Mouse (Mus musculus): Measurements from ENCODE around the gene Baz2b. TPM values are rescaled to one million over a fixed set of nuclear protein-coding genes. Genes with fewer than 3 reads are reported as not detected.

Baz2b gene
- polyA plus RNA-seq, 1 experiment from 2014 or later: 46.3 TPM

GRCm38 (mm10) chr2:60125049-60126004 lies 84.3 kb downstream of the Baz2b start:
- Histone ChIP-seq H3K36me3 (no peaks in the 10 kb centered on the region), H3K4me1 (replicated peaks) (peaks cover 10% of the 10 kb centered on the region), H3K9me3 (no peaks in the 10 kb centered on the region), H3K27ac (peak overlapping the region; percentile 100), H3K27me3 (replicated peaks) (no peaks in the 10 kb centered on the region), H3K9ac (peak overlapping the region; percentile 99), H3K4me3 (replicated peaks) (peak overlapping the region; percentile 91), H3K4me2 (replicated peaks) (peak overlapping the region; percentile 51)
- under 1% methylated on average over 71 of the region's 83 CpGs for WGBS
- ATAC-seq: peak; percentile 76

DNA sequence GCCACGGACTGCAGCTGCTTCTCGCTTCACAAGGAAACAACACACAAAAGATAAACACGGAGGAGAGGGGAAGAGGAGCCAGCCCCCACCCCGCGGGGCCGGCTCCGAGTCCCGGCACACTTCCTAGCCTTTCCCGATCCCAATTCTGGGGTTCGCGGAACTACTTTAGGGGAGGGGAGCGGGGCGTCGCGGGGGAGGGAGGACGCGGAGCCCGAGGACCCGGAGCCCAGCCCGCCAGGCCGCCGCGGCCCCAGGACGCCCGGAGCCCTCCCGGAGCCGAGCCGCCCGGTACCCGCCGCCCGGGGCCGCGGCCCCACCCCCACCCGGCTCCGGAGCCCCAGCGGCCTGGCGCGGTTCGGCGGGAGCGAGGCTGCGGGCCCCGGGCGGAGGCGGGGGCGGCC lies 85.0 kb downstream of the Baz2b start:
- H3K4me3 ChIP-seq (replicated peaks): peak overlapping the region; percentile 91
- no peaks in the 10 kb centered on the region for H3K36me3 ChIP-seq
- peak overlapping the region; percentile 100 for H3K27ac ChIP-seq
- peak; percentile 85 for ATAC-seq
- H3K4me1 ChIP-seq (replicated peaks): peaks cover 15% of the 10 kb centered on the region
- H3K4me2 ChIP-seq (replicated peaks): peak overlapping the region; percentile 51
- WGBS: 1% methylated on average over 21 of the region's 47 CpGs
- H3K27me3 ChIP-seq (replicated peaks): no peaks in the 10 kb centered on the region
- peak overlapping the region; percentile 99 for H3K9ac ChIP-seq
- no peaks in the 10 kb centered on the region for H3K9me3 ChIP-seq

GRCm38 (mm10) chr2:60123911-60124647 lies 85.6 kb downstream of the Baz2b start:
- Histone ChIP-seq H3K4me1 (replicated peaks) (peaks cover 15% of the 10 kb centered on the region), H3K9ac (peak overlapping the region; percentile 99), H3K4me3 (replicated peaks) (peak overlapping the region; percentile 91), H3K9me3 (no peaks in the 10 kb centered on the region), H3K27me3 (replicated peaks) (no peaks in the 10 kb centered on the region), H3K36me3 (no peaks in the 10 kb centered on the region), H3K27ac (peak overlapping the region; percentile 100), H3K4me2 (replicated peaks) (peak overlapping the region; percentile 51)
- WGBS: 4% methylated on average over 13 of the region's 13 CpGs
- ATAC-seq: no peak

GRCm38 (mm10) chr2:60123061-60123874 lies 86.4 kb downstream of the Baz2b start:
- H3K36me3 ChIP-seq: no peaks in the 10 kb centered on the region
- H3K4me1 ChIP-seq (replicated peaks): peaks cover 18% of the 10 kb centered on the region
- 22% methylated on average over 6 of the region's 6 CpGs for WGBS
- H3K27ac ChIP-seq: no peak overlapping the region
- H3K27me3 ChIP-seq (replicated peaks): no peaks in the 10 kb centered on the region
- H3K9me3 ChIP-seq: no peaks in the 10 kb centered on the region
- no peak overlapping the region for H3K4me3 ChIP-seq (replicated peaks)
- H3K9ac ChIP-seq: no peak overlapping the region
- peak overlapping the region; percentile 33 for H3K4me2 ChIP-seq (replicated peaks)
- ATAC-seq: no peak

GRCm38 (mm10) chr2:60122188-60122587 lies 87.5 kb downstream of the Baz2b start:
- 0 out of 2 replicates have a peak, but pooled peaks have one; percentile 7 for ATAC-seq
- no peaks in the 10 kb centered on the region for H3K9me3 ChIP-seq
- H3K27ac ChIP-seq: peak overlapping the region; percentile 60; the same call in 1 of the 2 replicates
- no peak overlapping the region for H3K9ac ChIP-seq
- peak overlapping the region; percentile 37 for H3K4me2 ChIP-seq (replicated peaks)
- 30% methylated on average over 2 of the region's 2 CpGs for WGBS
- H3K4me1 ChIP-seq (replicated peaks): peaks cover 18% of the 10 kb centered on the region
- H3K27me3 ChIP-seq (replicated peaks): no peaks in the 10 kb centered on the region
- H3K4me3 ChIP-seq (replicated peaks): no peak overlapping the region
- H3K36me3 ChIP-seq: no peaks in the 10 kb centered on the region

DNA sequence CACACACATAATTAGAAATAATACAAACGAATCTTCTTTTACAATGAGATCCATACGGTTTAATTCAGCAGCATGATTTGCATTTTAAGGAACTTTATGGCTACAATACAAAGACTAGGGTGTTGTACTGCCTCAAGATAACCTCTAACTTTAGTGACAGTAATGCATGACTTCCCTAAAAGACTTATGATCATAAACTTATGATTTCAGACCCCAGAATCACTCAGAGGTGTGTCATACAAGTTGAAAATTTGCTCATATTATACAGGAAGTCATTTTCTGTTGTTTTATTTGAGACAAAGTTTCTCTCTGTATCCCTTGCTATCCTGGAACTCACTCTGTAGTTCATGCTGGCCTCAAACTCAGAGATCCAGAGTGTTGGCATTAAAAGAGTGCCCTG lies 89.0 kb downstream of the Baz2b start:
- 32% methylated on average over 2 of the region's 2 CpGs for WGBS

DNA sequence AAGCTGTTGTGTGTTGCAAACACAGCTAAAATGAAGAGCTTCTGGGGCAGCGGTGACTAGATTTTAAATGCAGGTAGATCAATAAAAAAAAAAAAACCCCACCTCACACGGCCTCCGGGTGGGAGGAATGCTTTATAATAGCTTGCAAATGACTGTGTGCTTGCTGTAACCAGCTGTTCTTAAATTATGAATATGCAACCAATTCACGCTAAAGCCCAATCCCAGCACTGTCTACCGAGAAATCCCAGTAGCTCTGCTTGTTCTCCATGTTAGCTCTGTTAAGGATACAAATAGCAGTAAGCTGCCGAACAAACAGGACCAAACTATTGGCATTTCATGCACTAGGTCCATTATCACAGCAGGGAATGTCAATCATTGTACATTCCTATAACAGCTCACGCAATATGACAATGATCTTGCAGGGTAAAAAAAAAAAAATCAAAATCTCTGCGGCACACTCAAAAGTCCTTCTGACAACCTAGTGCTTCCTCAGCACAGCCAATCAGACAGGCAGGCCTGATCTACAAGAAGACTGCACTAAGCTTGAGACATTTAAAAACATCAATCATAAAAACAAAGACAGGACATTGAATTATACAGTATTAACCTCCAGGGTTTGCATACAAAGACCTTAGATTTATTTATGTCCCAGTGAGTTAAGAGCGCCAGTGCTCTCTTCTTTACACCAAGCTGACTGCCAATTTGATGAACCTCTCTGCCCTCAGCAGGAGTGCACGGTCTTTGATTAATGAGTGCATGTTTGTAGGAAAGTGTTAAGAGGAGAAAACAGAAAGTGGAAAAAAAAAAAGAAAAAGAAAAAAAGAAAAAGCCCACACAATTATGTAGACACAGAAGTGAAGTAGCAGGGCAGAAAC lies 90.7 kb downstream of the Baz2b start:
- WGBS: 37% methylated on average over 10 of the region's 10 CpGs
- no peak overlapping the region for H3K27ac ChIP-seq
- H3K4me1 ChIP-seq (replicated peaks): peaks cover 20% of the 10 kb centered on the region
- no peaks in the 10 kb centered on the region for H3K9me3 ChIP-seq
- no peak overlapping the region; the same call in 1 of the 2 replicates for H3K4me2 ChIP-seq (replicated peaks)
- H3K27me3 ChIP-seq (replicated peaks): no peaks in the 10 kb centered on the region
- H3K36me3 ChIP-seq: no peaks in the 10 kb centered on the region
- ATAC-seq: no peak
- H3K4me3 ChIP-seq (replicated peaks): no peak overlapping the region
- no peak overlapping the region for H3K9ac ChIP-seq

More for the DNA sequence above, 89.0 kb downstream of the Baz2b start:
- Histone ChIP-seq H3K4me2 (replicated peaks) (no peak overlapping the region), H3K9ac (no peak overlapping the region), H3K27ac (no peak overlapping the region), H3K9me3 (no peaks in the 10 kb centered on the region), H3K27me3 (replicated peaks) (no peaks in the 10 kb centered on the region), H3K4me1 (replicated peaks) (peaks cover 18% of the 10 kb centered on the region), H3K36me3 (no peaks in the 10 kb centered on the region), H3K4me3 (replicated peaks) (no peak overlapping the region)
- no peak for ATAC-seq

- no peaks in the 10 kb centered on the region for H3K9me3 ChIP-seq
- WGBS: 49% methylated on average over 9 of the region's 9 CpGs
- no peak overlapping the region for H3K4me2 ChIP-seq (replicated peaks)
- H3K27ac ChIP-seq: no peak overlapping the region
- no peaks in the 10 kb centered on the region for H3K27me3 ChIP-seq (replicated peaks)
- no peak overlapping the region for H3K4me3 ChIP-seq (replicated peaks)
- ATAC-seq: no peak
- H3K4me1 ChIP-seq (replicated peaks): peaks cover 20% of the 10 kb centered on the region
- no peak overlapping the region for H3K9ac ChIP-seq
- no peaks in the 10 kb centered on the region for H3K36me3 ChIP-seq
Observed at GRCm38 (mm10) chr2:60117867-60118266, 91.8 kb downstream of the Baz2b start.

- ATAC-seq: no peak
- Histone ChIP-seq H3K36me3 (peaks cover 2% of the 10 kb centered on the region; the same call in 1 of the 2 replicates), H3K4me1 (replicated peaks) (0 out of 2 replicates have a peak, but pooled peaks cover 12% of the 10 kb centered on the region), H3K27ac (no peak overlapping the region), H3K9me3 (no peaks in the 10 kb centered on the region), H3K27me3 (replicated peaks) (no peaks in the 10 kb centered on the region), H3K9ac (no peak overlapping the region), H3K4me2 (replicated peaks) (no peak overlapping the region), H3K4me3 (replicated peaks) (no peak overlapping the region)
- 54% methylated on average over 12 of the region's 12 CpGs for WGBS
Observed at GRCm38 (mm10) chr2:60115891-60116554, 93.6 kb downstream of the Baz2b start.

DNA sequence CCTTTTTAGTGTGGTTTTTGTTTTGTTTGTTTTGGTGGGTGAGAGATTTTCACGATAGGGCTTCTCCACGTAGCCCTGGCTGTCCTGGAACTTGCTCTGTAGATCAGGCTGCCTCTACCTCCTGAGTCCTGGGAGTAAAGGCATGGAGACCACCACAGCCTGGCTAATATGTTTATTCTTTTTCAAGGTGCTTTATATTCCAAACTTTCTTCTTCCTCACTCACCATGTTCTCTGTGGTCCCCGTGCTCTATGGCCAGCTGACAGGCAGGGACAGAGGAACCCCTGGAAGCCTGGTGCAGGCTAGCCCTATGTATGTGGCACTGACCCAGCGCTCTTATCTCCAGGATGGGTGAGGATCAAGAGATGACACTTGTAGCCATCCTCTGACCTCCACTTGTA lies 94.7 kb downstream of the Baz2b start:
- H3K4me1 ChIP-seq (replicated peaks): 0 out of 2 replicates have a peak, but pooled peaks cover 6% of the 10 kb centered on the region
- no peak overlapping the region for H3K4me2 ChIP-seq (replicated peaks)
- no peak for ATAC-seq
- H3K36me3 ChIP-seq: peaks cover 5% of the 10 kb centered on the region; the same call in 1 of the 2 replicates
- 70% methylated on average over 4 of the region's 4 CpGs for WGBS
- H3K27ac ChIP-seq: no peak overlapping the region
- no peak overlapping the region for H3K4me3 ChIP-seq (replicated peaks)
- no peak overlapping the region for H3K9ac ChIP-seq
- no peaks in the 10 kb centered on the region for H3K27me3 ChIP-seq (replicated peaks)
- no peaks in the 10 kb centered on the region for H3K9me3 ChIP-seq
